17 mouse cellular contexts compared by ENCODE assay signal in genomic region chr5:148924051-148924450, GRCm38 (mm10).
"Had no signal": no experiment of that assay in that cellular context is flagged by ENCODE, and none has a peak within 500 bp of the region (broad histone marks: within the 10 kb centered on the region; RNA-seq: fewer than 3 reads in every experiment).

No protein-coding gene starts in this region.

- H3K9ac ChIP-seq: liver, embryonic 14.5 days; lung, embryonic 14.5 days; midbrain, embryonic 12.5 days; midbrain, embryonic 15.5 days; neural tube, embryonic 12.5 days; neural tube, embryonic 15.5 days; stomach, embryonic 15.5 days had no signal

- H3K27ac ChIP-seq: left cerebral cortex, adult 2 months; liver, embryonic 14.5 days; macrophage; midbrain, embryonic 12.5 days; midbrain, embryonic 15.5 days; neural tube, embryonic 12.5 days; neural tube, embryonic 15.5 days; stomach, embryonic 15.5 days had no signal

- H3K27me3 ChIP-seq: midbrain, embryonic 12.5 days; midbrain, embryonic 15.5 days; neural tube, embryonic 12.5 days; neural tube, embryonic 15.5 days; stomach, embryonic 15.5 days had no signal

- DNase-seq: layer of hippocampus, postnatal 36 days; lung, embryonic 14.5 days; right cerebral cortex, adult 18-20 months; right cerebral cortex, postnatal 14 days; right cerebral cortex, postnatal 4 days; thymus, postnatal 25 days had no signal

- H3K4me3 ChIP-seq: left cerebral cortex, adult 2 months; midbrain, embryonic 12.5 days; midbrain, embryonic 15.5 days; neural tube, embryonic 12.5 days; neural tube, embryonic 15.5 days; stomach, embryonic 15.5 days had no signal

- H3K4me2 ChIP-seq: lung, embryonic 14.5 days; midbrain, embryonic 12.5 days; midbrain, embryonic 15.5 days; neural tube, embryonic 12.5 days; neural tube, embryonic 15.5 days; stomach, embryonic 15.5 days had no signal

- H3K9me3 ChIP-seq: midbrain, embryonic 12.5 days; midbrain, embryonic 15.5 days; neural tube, embryonic 12.5 days; neural tube, embryonic 15.5 days; stomach, embryonic 15.5 days had no signal

- ATAC-seq: inflammation-experienced regulatory T-cells, adult 6 months; intestine, postnatal 0 days; lung, postnatal 0 days; midbrain, embryonic 15.5 days had no signal
